Mouse (Mus musculus) cerebellum, adult 9-11 months (tissue): ENCODE measurements around the gene Frmpd3.
A peak's percentile ranks its signal among the peaks of the same experiment; 100 is the strongest.

ENCODE experiments used
- DNase-seq: peaks from one replicate; pipeline ENCODE4 v3.0.0; 2022

Gene Frmpd3

DNA sequence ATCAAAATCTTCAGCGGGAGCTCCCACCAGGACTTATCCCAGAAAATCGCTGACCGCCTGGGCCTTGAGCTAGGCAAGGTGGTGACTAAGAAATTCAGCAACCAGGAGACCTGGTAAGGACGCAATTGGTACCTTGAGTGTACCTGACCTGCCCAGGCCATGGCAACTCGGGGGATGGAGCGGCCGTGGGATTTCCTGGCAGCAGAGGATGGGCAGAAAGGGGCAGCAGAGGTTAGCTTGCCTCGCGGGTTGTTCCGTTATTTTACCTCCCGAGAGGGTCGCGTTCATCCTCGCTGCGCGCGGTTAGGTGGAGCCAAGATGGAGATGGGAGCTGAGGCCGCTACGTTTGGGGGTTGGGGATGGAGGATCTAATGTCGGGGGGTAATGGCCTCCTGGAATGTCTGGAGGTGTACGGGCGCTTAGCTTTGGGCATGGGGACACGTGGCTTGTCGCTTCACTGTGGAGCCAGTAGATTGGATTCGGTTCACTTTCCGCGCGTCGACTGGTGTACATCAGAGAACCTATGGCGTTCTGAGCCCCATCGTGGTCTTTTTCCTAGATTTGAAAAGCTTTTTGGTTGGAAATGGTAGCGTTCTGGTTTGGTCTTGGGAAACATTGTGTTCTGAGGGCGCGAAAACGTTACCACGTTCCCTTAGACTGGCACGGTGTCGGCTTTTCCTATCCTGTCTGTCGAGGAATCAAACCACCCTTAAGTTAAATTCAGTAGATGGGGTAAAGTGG lies 114.9 kb downstream of the Frmpd3 start:
- DNase-seq, result no peak

DNA sequence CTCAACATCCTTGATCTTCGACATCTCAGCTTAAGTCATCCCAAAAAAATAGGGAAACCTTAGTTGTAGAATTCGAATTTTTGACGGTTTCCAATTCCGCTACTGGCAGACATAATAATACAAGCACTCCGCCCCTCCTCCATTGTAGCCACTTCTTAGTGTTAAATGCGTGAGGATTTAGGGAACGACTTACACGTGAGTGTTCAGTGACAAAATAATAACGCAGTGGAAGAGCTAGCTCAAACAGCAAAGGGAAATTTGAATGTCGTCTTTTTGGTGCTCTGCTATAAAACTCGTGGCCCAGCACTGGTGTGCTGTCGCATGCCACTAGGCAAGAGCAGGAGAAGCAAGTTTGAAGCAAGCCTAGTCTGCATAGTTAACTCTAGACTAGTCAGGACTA lies 115.4 kb downstream of the Frmpd3 start:
- no peak for DNase-seq

DNA sequence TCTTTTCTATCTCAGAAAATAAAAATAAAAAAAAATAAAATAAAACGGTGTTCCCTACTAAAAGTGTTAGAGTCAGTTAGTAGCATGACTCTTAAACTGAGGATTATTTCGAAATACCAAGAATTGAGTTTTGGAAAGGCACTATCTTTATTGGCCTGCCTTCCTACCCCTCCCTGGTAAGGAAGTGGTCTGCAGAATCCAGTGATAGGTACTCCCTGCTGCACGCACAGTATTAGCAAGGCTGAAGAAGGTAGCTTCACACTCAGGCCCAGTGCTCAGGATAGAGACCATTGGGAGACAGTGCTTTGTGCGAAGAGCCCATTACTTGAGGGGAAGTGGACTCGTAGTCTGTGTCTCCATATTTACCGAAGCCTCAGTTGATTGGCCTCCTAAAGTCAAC lies 136.2 kb downstream of the Frmpd3 start:
- DNase-seq, result no peak

DNA sequence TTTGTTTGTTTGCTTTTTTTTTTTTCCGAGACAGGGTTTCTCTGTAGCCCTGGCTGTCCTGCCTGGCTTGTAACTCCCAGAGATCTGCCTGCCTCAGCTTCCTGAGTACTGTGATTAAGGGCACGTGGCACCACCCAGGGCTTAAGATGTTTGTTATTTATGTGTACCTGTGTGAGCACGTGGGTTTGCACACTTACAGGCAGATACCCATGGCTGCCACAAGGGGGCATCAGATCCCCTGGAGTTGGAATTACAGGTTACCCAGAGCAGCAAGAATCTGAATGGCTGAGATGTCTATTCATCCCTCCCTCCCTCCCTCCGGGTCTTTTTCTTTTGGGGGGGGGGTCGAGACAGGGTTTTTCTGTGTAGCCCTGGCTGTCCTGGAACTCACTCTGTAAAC lies 137.1 kb downstream of the Frmpd3 start:
- peak; percentile 7 for DNase-seq
